Mouse (Mus musculus) heart, postnatal 0 days (tissue): ENCODE results near the gene Nav2. TPM values are rescaled to one million over a fixed set of nuclear protein-coding genes. Genes with fewer than 3 reads are reported as not detected.

Experiments used
- ATAC-seq: fragments of 200-750 bp; cut with Nextera tagmentation; 2 replicates; pipeline ENCODE4 v1.8.0; 2017; ENCODE audit warnings: low read depth, moderate number of reproducible peaks, moderate library complexity; ENCODE audit not compliant: insufficient read depth
- DNase-seq: peaks from one replicate; pipeline ENCODE4 v3.0.0-alpha.2; 2016; ENCODE audit warnings: low spot score
- H3K27ac ChIP-seq: fragments of 300-500 bp; sonication (generic); 2 replicates; pipeline ENCODE4 v1.5.1; 2014; ENCODE audit warnings: low read depth, mild to moderate bottlenecking
- H3K27me3 ChIP-seq: fragments of 300-500 bp; sonication (generic); 2 replicates; pipeline ENCODE4 v1.6.1; 2014; ENCODE audit warnings: low read length, mixed read lengths; ENCODE audit not compliant: control insufficient read depth, insufficient read depth
- H3K36me3 ChIP-seq: fragments of 300-500 bp; sonication (generic); replicated peaks from 2 replicates; pipeline ENCODE4 v1.6.1; 2014; ENCODE audit warnings: low read length, mixed read lengths; ENCODE audit not compliant: control insufficient read depth, insufficient read depth
- H3K4me1 ChIP-seq: fragments of 300-500 bp; sonication (generic); 2 replicates; pipeline ENCODE4 v1.6.1; 2014; ENCODE audit warnings: antibody characterized with exemption; ENCODE audit not compliant: control insufficient read depth, insufficient read depth
- H3K4me2 ChIP-seq: fragments of 300-500 bp; sonication (generic); 2 replicates; pipeline ENCODE4 v1.6.1; 2014; ENCODE audit warnings: low read depth, mild to moderate bottlenecking, low read length, moderate library complexity
- H3K4me3 ChIP-seq: fragments of 300-500 bp; sonication (generic); 2 replicates; pipeline ENCODE4 v1.5.1; 2014; ENCODE audit warnings: low read depth, low read length
- H3K9ac ChIP-seq: fragments of 300-500 bp; sonication (generic); replicated peaks from 2 replicates; pipeline ENCODE4 v1.6.1; 2014; ENCODE audit warnings: low read depth, low read length, mixed read lengths
- H3K9me3 ChIP-seq: fragments of 300-500 bp; sonication (generic); replicated peaks from 2 replicates; pipeline ENCODE4 v1.6.1; 2016; ENCODE audit warnings: low read length; ENCODE audit not compliant: control insufficient read depth
- CTCF ChIP-seq: IDR thresholded peaks from 2 replicates; pipeline ENCODE4 v1.5.1; 2016; ENCODE audit warnings: antibody characterized with exemption, control low read depth, low read depth
- EP300 ChIP-seq: IDR thresholded peaks from 2 replicates; pipeline ENCODE4 v1.6.1; 2016; ENCODE audit warnings: antibody characterized with exemption, low read depth
- WGBS: fragments of 180-500 bp; shearing (Covaris S2); extraction: QIAGEN DNeasy Blood & Tissue Kit; methylation state at CpG from one replicate; pipeline ENCODE4 v1.1.7; 2014; 5-methylcytosine and 5-hydroxymethylcytosine counted together
- polyA plus RNA-seq: library from polyadenylated mRNA; unstranded; fragments of >200 nt; fragmentation: Nextera tagmentation; extraction: Ambion mirVana; gene quantifications from 2 replicates; pipeline ENCODE4 v1.2.1, GENCODE M21; 2015
- total RNA-seq: library from RNA; depleted of rRNA; stranded (reverse); fragments of >200 nt; gene quantifications from 2 replicates; pipeline ENCODE4 v1.2.3, GENCODE M21; 2014; ENCODE audit warnings: low replicate concordance

Gene Nav2
- total and polyA plus RNA-seq, 2 experiments from 2014 or later, result 22.8 to 77.9 TPM

- Histone ChIP-seq H3K27me3 (no peaks in the 10 kb centered on the region), H3K9me3 (no peaks in the 10 kb centered on the region), H3K27ac (no peak overlapping the region), H3K4me1 (no peaks in the 10 kb centered on the region), H3K9ac (no peak overlapping the region), H3K4me2 (no peak overlapping the region), H3K36me3 (no peaks in the 10 kb centered on the region), H3K4me3 (no peak overlapping the region)
- DNase-seq (peak; percentile 69), ATAC-seq (peak; percentile 62)
- 33% methylated on average over 10 of the region's 10 CpGs for WGBS
- TF ChIP-seq CTCF, result no peak
- no peak for TF ChIP-seq EP300
Observed at GRCm38 (mm10) chr7:49055273-49055672, 146.8 kb downstream of the Nav2 start.

GRCm38 (mm10) chr7:49058304-49059012 is 149.9 kb downstream of the Nav2 start:
- H3K27ac ChIP-seq, result no peak overlapping the region
- no peak for DNase-seq
- H3K36me3 ChIP-seq, result no peaks in the 10 kb centered on the region
- H3K27me3 ChIP-seq, result no peaks in the 10 kb centered on the region
- no peaks in the 10 kb centered on the region for H3K4me1 ChIP-seq
- no peak for ATAC-seq
- no peak overlapping the region for H3K9ac ChIP-seq
- 72% methylated on average over 8 of the region's 8 CpGs for WGBS
- TF ChIP-seq EP300 (no peak), CTCF (no peak)
- H3K9me3 ChIP-seq, result no peaks in the 10 kb centered on the region
- H3K4me3 ChIP-seq, result no peak overlapping the region
- H3K4me2 ChIP-seq, result no peak overlapping the region

- no peak overlapping the region for H3K9ac ChIP-seq
- 33% methylated on average over 4 of the region's 4 CpGs for WGBS
- peaks cover 24% of the 10 kb centered on the region for H3K4me1 ChIP-seq
- no peak overlapping the region for H3K4me2 ChIP-seq
- peak overlapping the region; percentile 41; the same call in 1 of the 2 replicates for H3K27ac ChIP-seq
- H3K27me3 ChIP-seq, result no peaks in the 10 kb centered on the region
- H3K9me3 ChIP-seq, result no peaks in the 10 kb centered on the region
- ATAC-seq (peak; percentile 83), DNase-seq (peak; percentile 40)
- H3K4me3 ChIP-seq, result no peak overlapping the region
- TF ChIP-seq CTCF (no peak), EP300 (no peak)
- no peaks in the 10 kb centered on the region for H3K36me3 ChIP-seq
Observed at GRCm38 (mm10) chr7:49064792-49065521, 156.4 kb downstream of the Nav2 start.

GRCm38 (mm10) chr7:49065621-49066475 is 157.3 kb downstream of the Nav2 start:
- DNase-seq, result no peak
- H3K4me3 ChIP-seq, result no peak overlapping the region
- H3K4me2 ChIP-seq, result no peak overlapping the region
- H3K36me3 ChIP-seq, result no peaks in the 10 kb centered on the region
- WGBS, result 74% methylated on average over 9 of the region's 9 CpGs
- H3K4me1 ChIP-seq, result peaks cover 24% of the 10 kb centered on the region
- H3K27me3 ChIP-seq, result no peaks in the 10 kb centered on the region
- H3K9me3 ChIP-seq, result no peaks in the 10 kb centered on the region
- ATAC-seq, result no peak
- H3K27ac ChIP-seq, result no peak overlapping the region
- no peak overlapping the region for H3K9ac ChIP-seq
- TF ChIP-seq CTCF, result peak; percentile 62
- no peak for TF ChIP-seq EP300

- TF ChIP-seq EP300 (no peak), CTCF (no peak)
- H3K4me2 ChIP-seq, result no peak overlapping the region
- no peak overlapping the region for H3K27ac ChIP-seq
- WGBS, result 92% methylated on average over 1 of the region's 1 CpGs
- H3K9me3 ChIP-seq, result no peaks in the 10 kb centered on the region
- H3K36me3 ChIP-seq, result no peaks in the 10 kb centered on the region
- no peak overlapping the region for H3K4me3 ChIP-seq
- H3K9ac ChIP-seq, result no peak overlapping the region
- no peaks in the 10 kb centered on the region for H3K27me3 ChIP-seq
- no peak for ATAC-seq
- no peak for DNase-seq
- peaks cover 24% of the 10 kb centered on the region for H3K4me1 ChIP-seq
Observed at GRCm38 (mm10) chr7:49066828-49067227, 158.3 kb downstream of the Nav2 start.
